Mouse (Mus musculus): ENCODE results near the gene Creb3l1.

Gene Creb3l1

GRCm38 (mm10) chr2:91963443-91963932 is 60.8 kb downstream of the Creb3l1 start:
- peak; percentile 95 for DNase-seq (ENCODE audit: low spot score)

GRCm38 (mm10) chr2:91962864-91963401 is 61.4 kb downstream of the Creb3l1 start:
- DNase-seq (ENCODE audit: low spot score) = no peak

GRCm38 (mm10) chr2:91961901-91962761 is 62.2 kb downstream of the Creb3l1 start:
- DNase-seq (ENCODE audit: low spot score) = no peak

- DNase-seq (ENCODE audit: low spot score) = no peak
Observed at GRCm38 (mm10) chr2:91960459-91960858, 63.8 kb downstream of the Creb3l1 start.

GRCm38 (mm10) chr2:91959544-91960410 is 64.5 kb downstream of the Creb3l1 start:
- DNase-seq (ENCODE audit: low spot score) = no peak

- peak; percentile 61 for DNase-seq (ENCODE audit: low spot score)
Observed at GRCm38 (mm10) chr2:91958701-91959457, 65.4 kb downstream of the Creb3l1 start.

DNA sequence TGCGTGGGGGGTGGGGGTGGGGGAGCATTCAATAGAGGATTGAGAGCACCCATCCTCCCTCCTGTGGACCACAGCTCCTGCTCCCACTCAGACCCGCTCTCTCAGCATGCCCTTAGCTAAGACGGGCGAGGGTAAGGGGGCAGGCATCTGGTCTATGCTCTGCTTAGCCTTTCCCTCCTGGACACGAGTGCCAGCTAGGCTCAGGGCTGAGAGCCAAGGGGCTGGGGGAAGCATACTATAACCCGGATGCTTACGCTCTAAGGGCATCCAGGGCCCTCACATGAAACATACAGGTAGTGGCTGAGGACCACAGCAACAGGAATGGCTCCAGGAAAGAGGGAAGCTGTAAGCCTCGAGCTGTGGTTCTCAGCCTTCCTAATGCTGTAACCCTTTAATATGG is 66.3 kb downstream of the Creb3l1 start:
- no peak for DNase-seq (ENCODE audit: low spot score)

GRCm38 (mm10) chr2:91957096-91957495 is 67.2 kb downstream of the Creb3l1 start:
- DNase-seq (ENCODE audit: low spot score) = peak; percentile 91

DNA sequence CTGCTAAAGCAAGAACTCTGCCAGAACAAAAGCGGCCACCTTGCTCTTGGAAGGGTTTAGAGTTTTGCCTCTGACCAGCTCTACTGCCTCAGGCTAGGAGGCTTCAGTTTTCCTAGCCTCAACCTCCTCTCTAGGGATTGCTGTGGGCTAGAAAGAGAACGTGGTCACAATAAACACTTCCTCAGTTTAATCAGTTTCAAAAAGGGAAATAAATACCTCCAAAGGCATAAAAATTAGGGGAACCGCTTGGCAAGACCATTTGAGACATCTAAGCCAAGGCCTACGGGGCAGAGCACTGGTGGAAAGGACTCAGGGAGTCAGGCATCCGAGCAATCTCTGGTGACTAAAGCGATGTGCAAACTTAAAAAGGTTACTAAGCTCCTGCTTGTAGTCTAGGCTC is 68.4 kb downstream of the Creb3l1 start:
- no peak for DNase-seq (ENCODE audit: low spot score)

GRCm38 (mm10) chr2:91955121-91955591 is 69.1 kb downstream of the Creb3l1 start:
- DNase-seq (ENCODE audit: low spot score) = no peak

DNA sequence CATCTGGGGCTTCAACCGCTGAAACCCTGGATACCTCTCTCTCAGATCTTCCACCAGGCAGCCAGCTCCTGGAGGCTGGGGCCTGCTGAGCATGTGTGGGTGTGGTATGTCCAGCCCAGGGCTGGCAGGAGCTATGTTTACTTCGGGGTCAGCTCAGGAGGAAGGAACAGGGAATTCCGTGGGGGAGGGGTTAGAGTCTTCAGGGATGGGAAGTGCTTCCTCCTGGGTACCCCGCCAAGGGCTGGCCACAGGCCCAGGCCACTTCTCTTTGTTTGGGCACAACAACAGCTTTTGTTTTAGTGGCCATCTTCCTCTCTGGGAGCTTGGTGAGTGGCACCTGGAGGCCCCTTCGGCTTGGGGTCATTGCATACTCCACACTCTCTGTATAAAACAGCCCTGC is 70.5 kb downstream of the Creb3l1 start:
- no peak for DNase-seq (ENCODE audit: low spot score)

DNA sequence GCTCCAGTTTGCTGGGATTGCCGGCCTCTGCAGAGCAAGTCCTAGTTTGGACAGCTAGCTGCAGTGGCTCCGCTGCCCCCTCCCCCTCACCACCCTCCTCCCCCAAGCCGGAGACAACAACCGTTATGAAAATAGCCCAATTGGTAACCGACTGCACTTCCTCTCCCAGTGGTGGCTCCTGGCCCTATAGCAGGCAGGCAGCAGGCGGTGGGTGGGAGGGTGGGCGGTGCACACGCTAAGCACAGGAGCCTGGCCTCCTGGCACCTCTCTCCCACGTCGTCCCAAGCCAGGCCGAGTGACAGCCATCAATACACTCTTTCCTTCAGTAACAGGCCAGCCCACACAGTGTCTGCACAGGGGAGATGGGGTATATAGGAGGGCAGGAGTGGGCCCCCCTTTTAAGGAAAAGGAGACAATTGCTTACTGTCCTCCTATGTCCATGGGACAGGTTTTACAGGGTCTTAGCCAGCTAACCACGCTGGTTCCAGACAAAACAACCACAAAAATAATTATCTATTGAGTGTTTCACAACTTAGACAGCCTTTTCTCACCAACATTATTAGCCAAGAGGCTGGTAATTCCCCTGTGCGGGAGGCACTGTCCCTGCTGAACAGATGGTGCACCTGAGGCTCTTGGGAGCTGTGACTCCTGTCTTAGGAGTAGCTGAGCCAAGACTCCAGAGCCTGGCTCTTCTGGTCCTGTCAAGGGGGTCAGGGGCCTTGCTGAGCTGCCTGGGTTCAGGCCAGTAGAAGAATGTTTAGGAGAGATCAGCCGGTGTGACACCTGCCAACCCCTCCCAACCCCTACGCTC is 73.8 kb downstream of the Creb3l1 start:
- DNase-seq (ENCODE audit: low spot score) = no peak

DNA sequence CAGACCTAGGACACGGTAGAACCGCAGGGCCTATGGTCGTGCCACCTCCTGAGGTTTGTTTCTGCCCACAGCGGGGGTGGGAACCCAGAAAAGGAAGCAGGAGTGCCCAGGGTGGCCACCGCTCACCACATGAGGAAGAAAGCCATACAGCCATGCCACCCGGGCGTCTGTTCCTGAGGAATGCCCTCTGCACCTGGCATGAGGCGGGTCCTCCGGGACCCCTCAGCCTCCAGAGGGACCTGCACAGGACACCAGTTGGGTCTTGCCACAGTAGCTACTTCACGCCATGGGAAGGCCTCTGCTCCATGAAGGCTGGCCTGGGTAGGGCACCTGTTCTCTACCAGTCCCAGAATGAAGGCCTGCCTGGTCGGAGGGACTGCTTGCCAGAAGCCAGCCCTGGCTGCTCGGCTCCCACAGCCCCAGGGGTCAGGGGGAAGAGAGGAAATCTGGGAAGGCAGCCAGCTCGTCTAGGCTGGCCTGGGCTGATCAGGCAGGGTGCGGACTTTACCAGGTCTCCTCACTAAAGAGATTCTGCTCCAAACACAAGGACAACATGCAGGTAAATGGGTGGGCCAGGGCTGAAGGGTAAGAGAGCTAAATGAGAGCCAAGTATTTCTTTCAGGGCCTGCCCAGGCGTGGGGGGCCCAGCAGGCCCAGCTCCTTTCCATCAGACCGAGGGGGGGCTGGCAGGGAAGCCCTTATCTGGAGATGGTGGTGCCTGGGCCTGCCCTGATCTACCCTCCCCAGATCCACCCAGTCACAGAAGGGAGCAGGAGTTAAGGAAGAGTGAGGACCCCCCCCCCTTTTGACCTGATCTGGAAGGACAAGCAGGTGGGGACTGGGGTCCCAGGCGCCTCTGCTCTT is 74.7 kb downstream of the Creb3l1 start:
- DNase-seq (ENCODE audit: low spot score) = no peak

DNA sequence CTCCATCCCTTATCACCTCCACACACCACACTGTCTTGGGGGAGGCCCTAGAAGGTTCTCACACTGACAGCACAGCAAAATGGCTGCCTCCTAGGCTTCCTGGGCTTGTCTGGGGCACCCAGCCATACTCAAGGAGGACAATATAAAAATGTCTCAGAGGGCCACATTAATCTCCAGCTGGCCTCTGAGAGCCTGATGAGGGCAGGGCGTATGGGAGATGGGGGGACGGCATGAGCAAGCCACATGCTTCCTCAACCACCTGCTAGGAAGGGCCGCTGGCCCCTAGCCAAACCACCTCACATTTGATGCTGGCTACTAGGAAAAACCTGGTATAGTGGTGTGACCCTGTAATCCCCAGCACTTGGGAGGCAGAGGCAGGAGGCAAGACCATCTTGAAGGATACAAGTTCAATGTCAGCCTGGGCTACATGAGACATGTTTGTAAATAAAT is 75.5 kb downstream of the Creb3l1 start:
- DNase-seq (ENCODE audit: low spot score) = no peak

- no peak for DNase-seq (ENCODE audit: low spot score)
Observed at GRCm38 (mm10) chr2:91948151-91948509, 76.2 kb downstream of the Creb3l1 start.

DNA sequence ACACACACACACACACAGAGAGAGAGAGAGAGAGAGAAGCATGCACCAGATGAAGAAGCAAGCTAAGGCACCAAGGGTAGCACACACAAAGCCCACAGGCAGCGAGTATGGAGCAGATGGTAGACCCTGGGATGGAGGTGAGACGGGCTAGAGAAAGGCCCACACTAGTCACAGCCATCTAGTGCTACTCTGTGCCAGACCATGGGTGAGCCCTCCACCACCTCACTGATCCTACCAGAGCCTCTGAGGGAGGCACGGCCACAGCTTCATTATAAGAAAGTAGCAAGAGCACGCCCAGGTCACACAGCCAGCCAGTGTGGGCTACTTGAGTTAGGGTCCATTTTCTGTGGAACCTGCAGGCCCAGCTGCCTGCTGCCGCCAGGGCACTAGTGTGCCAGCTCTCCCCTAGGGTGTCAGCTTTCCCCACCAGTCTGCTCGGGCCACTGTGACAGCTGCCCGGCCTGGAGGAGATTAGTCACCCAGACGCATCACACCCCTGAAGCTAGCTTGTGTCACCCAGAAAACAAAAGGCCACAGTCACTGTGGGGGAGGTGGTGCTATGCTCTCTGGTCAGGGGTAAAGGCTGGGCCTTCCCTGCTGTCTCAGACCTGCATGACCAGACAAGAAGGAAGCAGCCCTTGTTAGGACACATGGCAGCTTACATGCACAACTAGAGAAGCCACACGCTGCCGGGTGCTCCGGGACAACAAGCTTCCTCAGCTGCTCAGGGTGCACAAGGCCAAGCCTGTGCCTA is 76.7 kb downstream of the Creb3l1 start:
- DNase-seq (ENCODE audit: low spot score) = peak; percentile 63

- DNase-seq (ENCODE audit: low spot score) = no peak
Observed at GRCm38 (mm10) chr2:91946836-91947235, 77.5 kb downstream of the Creb3l1 start.

GRCm38 (mm10) chr2:91945483-91945882 is 78.8 kb downstream of the Creb3l1 start, which contains the start of gene Gm9821:
Gene Gm9821 (plus strand): TSS chr2:91945703.
- DNase-seq (ENCODE audit: low spot score) = no peak

All from layer of hippocampus, adult 11-12 months (tissue).